Mouse (Mus musculus) left cerebral cortex, adult 2 months (tissue): ENCODE measurements around the gene Inhbb. TPM values are rescaled to one million over a fixed set of nuclear protein-coding genes. Genes with fewer than 3 reads are reported as not detected.

Experiments
- DNase-seq, 2 experiments: peaks; one replicate each; pipeline ENCODE4 v3.0.0; 2021 to 2022; ENCODE audit warnings: low spot score in 2 of 2, mixed read lengths in 1 of 2; ENCODE audit errors: extremely low spot score in 1 of 2
- H3K27ac ChIP-seq: fragments of 200-600 bp; 2 replicates; pipeline ENCODE4 v1.8.1; 2022
- H3K4me3 ChIP-seq: fragments of 200-600 bp; 2 replicates; pipeline ENCODE4 v1.8.1; 2022
- CTCF ChIP-seq: fragments of 200-600 bp; IDR thresholded peaks from 2 replicates; pipeline ENCODE4 v1.8.1; 2022; ENCODE audit warnings: antibody characterized with exemption, mild to moderate bottlenecking, moderate library complexity
- intact Hi-C: fragments of 180-260 bp; cut with DNase I; formaldehyde crosslinking; loops from one replicate; pipeline ENCODE4 v1.15.1; 2025
- total RNA-seq, 2 experiments: library from RNA; stranded (reverse); gene quantifications; 2 replicates each; pipeline ENCODE4 v1.2.3; 2021

Gene Inhbb
- total RNA-seq, 2 experiments from 2014 or later: 4.7 to 5.2 TPM

- Histone ChIP-seq H3K27ac (no peak overlapping the region), H3K4me3 (no peak overlapping the region)
- DNase-seq: no peak
- intact Hi-C loops: loop anchor here (10.0 kb wide), 1 partner anchor 669 kb away; no protein-coding TSS in a partner anchor
- peak; percentile 11; the same call in 1 of the 2 replicates for TF ChIP-seq CTCF
These were observed 21.7 kb upstream of the Inhbb start for GRCm38 (mm10) chr1:119443591-119444350.

- Histone ChIP-seq H3K27ac (no peak overlapping the region), H3K4me3 (no peak overlapping the region)
- no peak for TF ChIP-seq CTCF
- DNase-seq: no peak
- intact Hi-C loops: loop anchor here (10.0 kb wide), 1 partner anchor 668 kb away; no protein-coding TSS in a partner anchor
These were observed 20.9 kb upstream of the Inhbb start for GRCm38 (mm10) chr1:119442901-119443300.

- intact Hi-C loops: no loop called here
- no peak overlapping the region for H3K27ac ChIP-seq
- no peak overlapping the region for H3K4me3 ChIP-seq
These were observed 16.1 kb upstream of the Inhbb start for GRCm38 (mm10) chr1:119438105-119438637.

GRCm38 (mm10) chr1:119437401-119437800 is 15.4 kb upstream of the Inhbb start:
- intact Hi-C loops: no loop called here
- DNase-seq: no peak
- TF ChIP-seq CTCF: no peak
- Histone ChIP-seq H3K27ac (no peak overlapping the region), H3K4me3 (no peak overlapping the region)

More at GRCm38 (mm10) chr1:119438105-119438637, 16.1 kb upstream of the Inhbb start:
- DNase-seq: no peak
- TF ChIP-seq CTCF: no peak

GRCm38 (mm10) chr1:119424141-119424860 is 2.3 kb upstream of the Inhbb start:
- intact Hi-C loops: loop anchor here (5.0 to 10.0 kb wide), 2 partner anchors 260 to 657 kb away; no protein-coding TSS in a partner anchor
- Histone ChIP-seq H3K4me3 (no peak overlapping the region), H3K27ac (no peak overlapping the region)
- DNase-seq: no peak
- no peak for TF ChIP-seq CTCF

GRCm38 (mm10) chr1:119423510-119423909 is 1.5 kb upstream of the Inhbb start:
- Histone ChIP-seq H3K27ac (no peak overlapping the region), H3K4me3 (no peak overlapping the region)
- intact Hi-C loops: loop anchor here (1.0 to 10.0 kb wide), 3 partner anchors 259 to 656 kb away; no protein-coding TSS in a partner anchor
- TF ChIP-seq CTCF: peak; percentile 71
- DNase-seq: peak; percentile 37 to 47

- intact Hi-C loops: loop anchor here (1.0 to 10.0 kb wide), 3 partner anchors 258 to 655 kb away; no protein-coding TSS in a partner anchor
- no peak for DNase-seq
- H3K27ac ChIP-seq: no peak overlapping the region
- TF ChIP-seq CTCF: peak; percentile 3; the same call in 1 of the 2 replicates
- H3K4me3 ChIP-seq: peak overlapping the region; percentile 54
These were observed 490 bp upstream of the Inhbb start for GRCm38 (mm10) chr1:119422460-119423015.

- no peak for TF ChIP-seq CTCF
- Histone ChIP-seq H3K27ac (peak overlapping the region; percentile 69), H3K4me3 (peak overlapping the region; percentile 54)
- peak in 1 of 2 experiments; percentile 24 for DNase-seq
- intact Hi-C loops: loop anchor here (2.0 to 10.0 kb wide), 3 partner anchors 164 to 654 kb away; no protein-coding TSS in a partner anchor
These were observed 968 bp downstream of the Inhbb start for GRCm38 (mm10) chr1:119420984-119421575.

GRCm38 (mm10) chr1:119420189-119420983 is 1.7 kb downstream of the Inhbb start:
- peak; percentile 26 to 27 for DNase-seq
- peak overlapping the region; percentile 47 for H3K27ac ChIP-seq
- no peak; the same call in 1 of the 2 replicates for TF ChIP-seq CTCF
- intact Hi-C loops: loop anchor here (2.0 to 10.0 kb wide), 3 partner anchors 164 to 653 kb away; no protein-coding TSS in a partner anchor
- peak overlapping the region; percentile 44 for H3K4me3 ChIP-seq
